Mouse (Mus musculus): ENCODE measurements at regions not wholly inside any gene's neighbourhood (a gene's known extent, or its start where the extent isn't known, plus 50 kb on each side); places are given as distances from the start of the nearest gene placed in this dataset.

GRCm38 (mm10) chr2:11853210-11853973 is 75.7 kb downstream of the Ankrd16 start:
- peak; percentile 85 for DNase-seq

GRCm38 (mm10) chr2:11869983-11870382 is 92.3 kb downstream of the Ankrd16 start:
- DNase-seq, result no peak

- no peak for DNase-seq
These were observed 102.3 kb downstream of the Ankrd16 start for GRCm38 (mm10) chr2:11880005-11880404.

- DNase-seq, result no peak
These were observed 117.3 kb downstream of the Ankrd16 start for GRCm38 (mm10) chr2:11894792-11895568.

- DNase-seq, result no peak
These were observed 122.3 kb downstream of the Ankrd16 start for GRCm38 (mm10) chr2:11899698-11900660.

GRCm38 (mm10) chr2:11914782-11915181 is 137.1 kb downstream of the Ankrd16 start:
- no peak for DNase-seq

GRCm38 (mm10) chr2:11917373-11917772 is 139.7 kb downstream of the Ankrd16 start:
- no peak for DNase-seq

GRCm38 (mm10) chr2:11918070-11918469 is 140.4 kb downstream of the Ankrd16 start:
- no peak for DNase-seq

- DNase-seq, result no peak
These were observed 183.1 kb downstream of the Ankrd16 start for GRCm38 (mm10) chr2:11960777-11961176.

GRCm38 (mm10) chr2:11965374-11965773 is 187.7 kb downstream of the Ankrd16 start:
- no peak for DNase-seq

- DNase-seq, result no peak
These were observed 189.3 kb downstream of the Ankrd16 start for GRCm38 (mm10) chr2:11967001-11967400.

- DNase-seq, result no peak
These were observed 194.3 kb downstream of the Ankrd16 start for GRCm38 (mm10) chr2:11971972-11972371.

- peak; percentile 66 for DNase-seq
These were observed 224.5 kb downstream of the Ankrd16 start for GRCm38 (mm10) chr2:12001938-12002899.

GRCm38 (mm10) chr2:12004330-12004729 is 226.7 kb downstream of the Ankrd16 start:
- DNase-seq, result peak; percentile 81

GRCm38 (mm10) chr2:12007201-12007600 is 229.5 kb downstream of the Ankrd16 start:
- DNase-seq, result no peak

- DNase-seq, result peak; percentile 94
These were observed 233.8 kb downstream of the Ankrd16 start for GRCm38 (mm10) chr2:12011441-12011840.

- DNase-seq, result peak; percentile 42
These were observed 241.9 kb downstream of the Ankrd16 start for GRCm38 (mm10) chr2:12019607-12020006.

- DNase-seq, result peak; percentile 97
These were observed 245.9 kb downstream of the Ankrd16 start for GRCm38 (mm10) chr2:12023402-12024111.

GRCm38 (mm10) chr2:12026220-12026619 is 248.5 kb downstream of the Ankrd16 start:
- peak; percentile 59 for DNase-seq

- peak; percentile 96 for DNase-seq
These were observed 256.0 kb downstream of the Ankrd16 start for GRCm38 (mm10) chr2:12033518-12034322.
